Comparison of ENCODE assay signal across 18 mouse cellular contexts in genomic region chr5:91767060-91767459, GRCm38 (mm10).
"Had no signal": no experiment of that assay in that cellular context is flagged by ENCODE, and none has a peak within 500 bp of the region (broad histone marks: within the 10 kb centered on the region; RNA-seq: fewer than 3 reads in every experiment).

No protein-coding gene starts in this region.

- DNase-seq: kidney, adult 11 months; kidney, adult 8-10 months; kidney, postnatal 10 days; kidney, postnatal 36 days; liver; lung, adult 18-20 months; lung, postnatal 10 days; lung, postnatal 4 days; midbrain, embryonic 14.5 days; retina, postnatal 1 day; right cerebral cortex, postnatal 25 days; thymus, postnatal 25 days had no signal

- H3K4me1 ChIP-seq: liver, embryonic 12.5 days; liver, embryonic 15.5 days; lung, embryonic 15.5 days had no signal

- H3K4me3 ChIP-seq: intestine, embryonic 15.5 days; kidney, embryonic 15.5 days; liver, embryonic 12.5 days; liver, embryonic 15.5 days; lung, embryonic 15.5 days; neural tube, embryonic 13.5 days had no signal

- H3K36me3 ChIP-seq: intestine, embryonic 15.5 days; kidney, embryonic 15.5 days; liver, embryonic 12.5 days; liver, embryonic 15.5 days; lung, embryonic 15.5 days; neural tube, embryonic 13.5 days had no signal

- H3K27ac ChIP-seq: intestine, embryonic 15.5 days; kidney, embryonic 15.5 days; liver, embryonic 12.5 days; liver, embryonic 15.5 days; lung, embryonic 15.5 days; neural tube, embryonic 13.5 days had no signal

- H3K27me3 ChIP-seq: intestine, embryonic 15.5 days; liver, embryonic 12.5 days; liver, embryonic 15.5 days; lung, embryonic 15.5 days; neural tube, embryonic 13.5 days had no signal
